Comparison of ENCODE assay signal across 22 mouse cellular contexts in the genomic region with DNA sequence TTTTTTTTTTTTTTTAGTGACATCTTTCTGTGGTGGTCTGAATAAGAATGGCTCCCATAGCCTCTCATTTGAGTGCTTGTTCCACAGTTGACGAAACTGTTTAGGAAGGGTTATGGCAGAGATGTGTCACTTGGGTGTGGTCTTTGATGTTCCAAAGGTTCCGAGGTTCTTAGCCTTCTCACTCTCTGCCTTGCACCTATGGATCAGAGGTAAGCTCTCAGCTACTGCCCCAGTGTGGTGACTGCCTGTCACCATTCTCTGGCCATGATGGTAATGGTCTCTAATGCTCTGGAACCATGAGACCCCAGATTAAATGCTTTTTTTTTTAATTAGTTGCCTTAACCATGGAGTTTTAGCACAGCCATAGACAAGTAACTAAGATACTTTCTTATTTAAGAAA.
"Had no signal": no experiment of that assay in that cellular context is flagged by ENCODE, and none has a peak within 500 bp of the region (broad histone marks: within the 10 kb centered on the region; RNA-seq: fewer than 3 reads in every experiment).

No protein-coding gene starts in this region.

- ATAC-seq: forebrain, embryonic 16.5 days; hindbrain, postnatal 0 days; intestine, embryonic 15.5 days; liver, embryonic 12.5 days had no signal

- H3K4me3 ChIP-seq: gastrocnemius, adult 2 months; hindbrain, embryonic 13.5 days; hindbrain, embryonic 15.5 days; intestine, embryonic 15.5 days; limb, embryonic 13.5 days; limb, embryonic 15.5 days; liver, embryonic 12.5 days had no signal

- H3K4me1 ChIP-seq: hindbrain, embryonic 13.5 days; hindbrain, embryonic 15.5 days; intestine, embryonic 15.5 days; limb, embryonic 13.5 days; limb, embryonic 15.5 days; liver, embryonic 12.5 days had no signal

- H3K27ac ChIP-seq: gastrocnemius, adult 2 months; hindbrain, embryonic 13.5 days; hindbrain, embryonic 15.5 days; hindbrain, postnatal 0 days; intestine, embryonic 15.5 days; limb, embryonic 13.5 days; limb, embryonic 15.5 days; liver, embryonic 12.5 days; liver, embryonic 14.5 days had no signal

- H3K27me3 ChIP-seq: hindbrain, embryonic 13.5 days; hindbrain, embryonic 15.5 days; intestine, embryonic 15.5 days; limb, embryonic 13.5 days; limb, embryonic 15.5 days; liver, embryonic 12.5 days had no signal

- H3K4me2 ChIP-seq: heart, embryonic 11.5 days; hindbrain, embryonic 13.5 days; hindbrain, embryonic 15.5 days; intestine, embryonic 15.5 days; limb, embryonic 13.5 days; limb, embryonic 15.5 days; liver, embryonic 12.5 days had no signal

- H3K9me3 ChIP-seq: hindbrain, embryonic 13.5 days; hindbrain, embryonic 15.5 days; intestine, embryonic 15.5 days; limb, embryonic 13.5 days; limb, embryonic 15.5 days; liver, embryonic 12.5 days had no signal

- DNase-seq: gastrocnemius, adult 2 months; gastrocnemius, postnatal 10 days; gastrocnemius, postnatal 25 days; heart, postnatal 4 days; kidney, adult 18-20 months; kidney, adult 8-10 months; kidney, postnatal 10 days; kidney, postnatal 25 days; kidney, postnatal 4 days; layer of hippocampus, adult 9-11 months; layer of hippocampus, postnatal 36 days; left cerebral cortex, postnatal 4 days had no signal

- H3K9ac ChIP-seq: hindbrain, embryonic 13.5 days; hindbrain, embryonic 15.5 days; intestine, embryonic 15.5 days; limb, embryonic 13.5 days; limb, embryonic 15.5 days; liver, embryonic 12.5 days; liver, embryonic 14.5 days had no signal

- H3K36me3 ChIP-seq: hindbrain, embryonic 13.5 days; hindbrain, embryonic 15.5 days; intestine, embryonic 15.5 days; limb, embryonic 13.5 days; limb, embryonic 15.5 days; liver, embryonic 12.5 days had no signal
